Mouse (Mus musculus): Measurements from ENCODE around the gene Itsn1. TPM values are rescaled to one million over a fixed set of nuclear protein-coding genes. Genes with fewer than 3 reads are reported as not detected.

Itsn1 gene
- polyA plus RNA-seq, 1 experiment from 2014 or later: 60.2 TPM

- Histone ChIP-seq H3K4me3 (no peak overlapping the region), H3K27me3 (no peaks in the 10 kb centered on the region), H3K9me3 (no peaks in the 10 kb centered on the region), H3K9ac (no peak overlapping the region), H3K27ac (replicated peaks) (no peak overlapping the region), H3K4me1 (replicated peaks) (no peaks in the 10 kb centered on the region), H3K4me2 (no peak overlapping the region), H3K36me3 (peaks cover 56% of the 10 kb centered on the region)
- 60% methylated on average over 3 of the region's 3 CpGs for WGBS
- no peak; the same call in 1 of the 2 replicates for ATAC-seq (ENCODE audit: low FRiP score, low read depth)
Observed at GRCm38 (mm10) chr16:91702771-91703188, 26.3 kb upstream of the Itsn1 start.

DNA sequence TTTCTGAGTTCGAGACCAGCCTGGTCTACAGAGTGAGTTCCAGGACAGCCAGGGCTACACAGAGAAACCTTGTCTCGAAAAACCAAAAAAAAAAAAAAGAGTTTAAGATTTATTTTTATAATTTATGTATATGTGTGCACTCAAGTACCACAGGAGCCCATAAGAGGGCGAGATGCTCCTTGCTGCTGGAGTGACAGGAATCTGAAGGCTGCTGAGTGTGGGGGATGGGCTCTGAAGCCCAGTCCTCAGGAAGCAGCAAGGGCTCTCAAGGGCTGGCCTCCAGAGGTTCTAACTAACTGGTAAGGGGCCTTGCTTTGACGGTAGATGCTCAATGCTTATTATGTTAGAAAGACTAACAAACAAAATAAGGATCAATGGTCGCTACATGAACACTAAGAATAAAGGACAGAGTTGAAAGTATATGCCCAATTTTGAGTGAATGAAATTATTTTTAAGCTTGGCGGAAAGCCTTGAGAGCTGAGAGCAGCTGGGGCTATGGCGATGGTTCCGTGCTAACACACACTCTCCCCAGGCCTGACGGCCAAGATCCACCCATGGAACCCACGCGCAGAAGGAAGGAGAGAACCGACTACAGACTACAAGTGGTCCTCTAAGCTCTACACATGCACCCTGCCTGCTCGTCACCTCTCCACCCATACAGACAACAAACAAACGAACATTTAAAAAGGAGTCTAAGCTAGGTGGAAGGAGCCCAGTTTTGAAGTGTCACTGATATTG, 24.3 kb upstream of the Itsn1 start:
- Histone ChIP-seq H3K4me2 (no peak overlapping the region), H3K9ac (no peak overlapping the region), H3K36me3 (peaks cover 49% of the 10 kb centered on the region), H3K27ac (replicated peaks) (no peak overlapping the region), H3K4me1 (replicated peaks) (no peaks in the 10 kb centered on the region), H3K27me3 (no peaks in the 10 kb centered on the region), H3K9me3 (no peaks in the 10 kb centered on the region), H3K4me3 (no peak overlapping the region)
- 87% methylated on average over 14 of the region's 14 CpGs for WGBS
- no peak for ATAC-seq (ENCODE audit: low FRiP score, low read depth)

DNA sequence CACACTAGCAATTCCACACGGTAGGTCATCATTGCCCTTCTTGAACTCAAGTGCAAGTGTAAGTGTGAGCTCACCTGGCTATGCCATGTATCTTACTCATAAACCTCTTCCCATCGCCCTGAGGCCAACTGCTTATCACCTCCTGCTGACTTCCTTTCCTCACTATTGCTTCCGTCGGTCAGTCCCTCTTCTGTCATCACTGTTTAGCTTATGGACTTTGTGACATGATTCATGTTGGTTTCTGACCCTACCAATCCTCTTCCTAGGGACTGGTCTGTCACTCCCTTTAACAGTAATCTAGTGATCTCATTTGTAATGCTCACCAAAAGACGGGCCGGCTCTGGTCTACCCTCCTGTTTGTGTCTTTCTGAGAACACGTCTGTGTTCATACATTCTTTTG, 18.8 kb upstream of the Itsn1 start:
- Histone ChIP-seq H3K4me3 (no peak overlapping the region), H3K4me1 (replicated peaks) (no peaks in the 10 kb centered on the region), H3K36me3 (peaks cover 65% of the 10 kb centered on the region), H3K27ac (replicated peaks) (no peak overlapping the region), H3K9ac (no peak overlapping the region), H3K4me2 (no peak overlapping the region), H3K27me3 (no peaks in the 10 kb centered on the region), H3K9me3 (no peaks in the 10 kb centered on the region)
- 92% methylated on average over 7 of the region's 7 CpGs for WGBS
- ATAC-seq (ENCODE audit: low FRiP score, low read depth): no peak

DNA sequence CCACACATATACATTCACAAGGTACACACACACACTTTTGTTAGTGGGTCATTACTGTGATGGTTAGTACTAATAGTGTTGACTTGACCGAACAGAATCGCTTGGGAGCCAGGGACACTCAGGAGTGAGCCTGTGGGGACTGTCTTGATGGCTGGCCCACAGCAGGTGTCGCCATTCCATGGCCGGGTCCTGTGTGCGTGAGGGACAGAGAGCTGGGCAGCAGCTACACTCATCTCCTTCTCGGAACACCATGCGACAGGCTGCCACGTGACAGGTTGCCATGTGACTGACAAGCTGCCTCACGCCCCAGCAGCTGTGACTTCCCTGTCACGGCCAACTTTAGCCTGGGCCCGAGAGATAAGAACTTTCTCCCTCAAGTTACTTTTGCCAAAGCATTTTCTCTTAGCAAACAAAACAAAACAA, 12.1 kb upstream of the Itsn1 start:
- H3K27ac ChIP-seq (replicated peaks): no peak overlapping the region
- no peak overlapping the region for H3K4me3 ChIP-seq
- peaks cover 48% of the 10 kb centered on the region for H3K36me3 ChIP-seq
- no peaks in the 10 kb centered on the region for H3K27me3 ChIP-seq
- no peaks in the 10 kb centered on the region for H3K4me1 ChIP-seq (replicated peaks)
- H3K9ac ChIP-seq: no peak overlapping the region
- no peaks in the 10 kb centered on the region for H3K9me3 ChIP-seq
- 80% methylated on average over 11 of the region's 11 CpGs for WGBS
- no peak overlapping the region for H3K4me2 ChIP-seq
- no peak for ATAC-seq (ENCODE audit: low FRiP score, low read depth)

GRCm38 (mm10) chr16:91717399-91717798, 11.7 kb upstream of the Itsn1 start:
- no peak for ATAC-seq (ENCODE audit: low FRiP score, low read depth)
- 92% methylated on average over 4 of the region's 4 CpGs for WGBS

DNA sequence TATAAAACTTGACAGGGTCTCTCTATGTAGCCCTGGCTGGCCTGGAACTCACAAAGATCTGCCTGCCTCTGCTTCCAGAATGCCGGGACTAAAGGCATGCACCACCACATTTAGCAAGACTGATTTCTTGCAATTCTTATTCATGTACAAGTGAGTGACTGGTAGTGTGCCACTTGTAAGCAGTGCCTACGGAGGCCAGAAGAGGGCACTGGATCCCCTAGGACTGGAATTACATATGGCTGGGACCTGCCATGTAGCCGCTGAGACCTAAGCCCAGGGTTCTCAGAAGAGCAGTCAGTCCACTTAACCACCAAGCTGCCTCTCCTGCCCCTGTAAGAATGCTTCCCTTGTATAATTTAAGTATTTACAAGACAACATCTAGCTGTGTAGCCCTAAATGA, 4.8 kb upstream of the Itsn1 start:
- Histone ChIP-seq H3K27me3 (no peaks in the 10 kb centered on the region), H3K36me3 (peaks cover 20% of the 10 kb centered on the region), H3K4me1 (replicated peaks) (peaks cover 15% of the 10 kb centered on the region), H3K9me3 (no peaks in the 10 kb centered on the region), H3K9ac (no peak overlapping the region), H3K4me2 (no peak overlapping the region), H3K4me3 (no peak overlapping the region), H3K27ac (replicated peaks) (no peak overlapping the region)
- no peak for ATAC-seq (ENCODE audit: low FRiP score, low read depth)
- WGBS: 45% methylated on average over 3 of the region's 3 CpGs

More at GRCm38 (mm10) chr16:91717399-91717798, 11.7 kb upstream of the Itsn1 start:
- Histone ChIP-seq H3K9ac (no peak overlapping the region), H3K9me3 (no peaks in the 10 kb centered on the region), H3K4me1 (replicated peaks) (no peaks in the 10 kb centered on the region), H3K27ac (replicated peaks) (no peak overlapping the region), H3K4me2 (no peak overlapping the region), H3K4me3 (no peak overlapping the region), H3K36me3 (peaks cover 45% of the 10 kb centered on the region), H3K27me3 (no peaks in the 10 kb centered on the region)

DNA sequence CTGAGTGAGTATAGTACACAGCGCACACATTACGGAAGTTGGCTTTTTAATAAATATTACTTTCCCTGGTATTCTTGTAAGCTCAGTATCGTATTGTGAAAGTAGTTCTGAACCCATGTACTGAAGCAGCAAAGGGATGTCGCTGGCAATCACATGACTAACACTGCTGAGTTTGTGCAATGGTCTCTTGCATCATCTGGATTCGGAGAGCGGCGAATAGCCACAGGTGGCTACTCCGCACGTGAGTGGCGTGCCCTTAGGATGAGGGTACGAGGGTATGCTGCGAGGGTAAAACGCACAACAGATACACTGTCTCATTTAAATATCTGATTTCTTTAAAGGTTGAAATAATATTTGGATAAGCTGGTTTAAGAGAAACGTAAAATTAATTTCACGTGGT, 1.6 kb upstream of the Itsn1 start:
- Histone ChIP-seq H3K27me3 (no peaks in the 10 kb centered on the region), H3K4me3 (peak overlapping the region; percentile 92), H3K9ac (peak overlapping the region; percentile 60; the same call in 1 of the 2 replicates), H3K36me3 (0 out of 2 replicates have a peak, but pooled peaks cover 5% of the 10 kb centered on the region), H3K9me3 (no peaks in the 10 kb centered on the region), H3K4me2 (peak overlapping the region; percentile 78), H3K4me1 (replicated peaks) (peaks cover 30% of the 10 kb centered on the region), H3K27ac (replicated peaks) (peak overlapping the region; percentile 93; the same call in 1 of the 2 replicates)
- 84% methylated on average over 15 of the region's 15 CpGs for WGBS
- ATAC-seq (ENCODE audit: low FRiP score, low read depth): no peak

DNA sequence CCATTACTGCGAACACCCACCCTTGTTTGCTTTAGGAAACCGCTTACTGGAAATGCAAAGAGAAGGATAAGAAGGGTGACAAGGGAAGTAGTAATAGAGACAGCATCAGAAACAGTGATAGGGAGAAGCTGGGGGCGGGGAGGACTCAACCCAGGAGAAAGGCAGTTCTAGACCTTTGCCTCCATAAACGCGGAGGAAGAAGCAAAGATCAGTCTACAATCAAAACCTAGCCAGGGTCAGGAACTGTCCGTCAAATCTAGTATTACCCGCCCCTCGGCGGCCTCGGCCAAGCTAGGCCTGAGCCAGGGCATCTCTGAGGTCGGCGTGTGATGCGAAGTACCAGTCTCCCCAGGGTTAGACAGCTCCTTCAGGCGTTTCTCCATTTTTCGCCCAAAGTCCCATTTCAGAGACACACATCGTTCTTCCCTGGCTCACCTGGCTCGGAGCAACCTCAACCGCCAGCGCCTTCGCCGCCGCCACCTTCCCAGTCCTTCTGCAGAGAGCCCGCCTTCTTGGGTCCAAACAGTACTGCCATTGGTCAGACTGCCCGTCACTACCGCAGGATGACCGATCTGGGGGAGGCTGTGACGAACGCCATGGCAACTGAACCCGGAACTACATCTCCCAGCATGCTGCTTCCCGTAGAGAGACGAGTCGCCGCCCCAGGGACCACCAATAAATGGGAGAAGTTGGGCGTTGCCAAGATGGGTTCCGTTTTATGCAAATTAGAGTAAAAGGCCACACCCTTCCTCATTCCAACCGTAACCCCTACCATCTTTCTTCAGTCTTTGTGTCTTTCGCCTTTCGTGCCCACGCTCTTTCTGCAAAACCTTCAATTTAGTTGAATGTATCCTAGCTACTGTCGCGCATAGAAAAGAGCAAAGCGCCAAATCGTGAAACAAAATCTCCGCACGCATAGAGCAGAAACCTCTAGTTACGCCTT, 687 bp upstream of the Itsn1 start, which contains the start of gene Cryzl1:
Gene Cryzl1, minus strand, starts transcription at position 853 of the 943 bp plus-strand sequence.
- H3K9me3 ChIP-seq: no peaks in the 10 kb centered on the region
- H3K27ac ChIP-seq (replicated peaks): peak within 1 kb of the TSS; percentile 93
- peak within 1 kb of the TSS; percentile 92 for H3K4me3 ChIP-seq
- 0 out of 2 replicates have a peak, but pooled peaks cover 5% of the 10 kb centered on the region for H3K36me3 ChIP-seq
- peak within 1 kb of the TSS; percentile 78 for H3K4me2 ChIP-seq
- H3K4me1 ChIP-seq (replicated peaks): peaks cover 30% of the 10 kb centered on the region
- H3K27me3 ChIP-seq: no peaks in the 10 kb centered on the region
- under 1% methylated on average over 46 of the region's 46 CpGs for WGBS
- H3K9ac ChIP-seq: peak within 1 kb of the TSS; percentile 96
- ATAC-seq (ENCODE audit: low FRiP score, low read depth): peak; percentile 94

DNA sequence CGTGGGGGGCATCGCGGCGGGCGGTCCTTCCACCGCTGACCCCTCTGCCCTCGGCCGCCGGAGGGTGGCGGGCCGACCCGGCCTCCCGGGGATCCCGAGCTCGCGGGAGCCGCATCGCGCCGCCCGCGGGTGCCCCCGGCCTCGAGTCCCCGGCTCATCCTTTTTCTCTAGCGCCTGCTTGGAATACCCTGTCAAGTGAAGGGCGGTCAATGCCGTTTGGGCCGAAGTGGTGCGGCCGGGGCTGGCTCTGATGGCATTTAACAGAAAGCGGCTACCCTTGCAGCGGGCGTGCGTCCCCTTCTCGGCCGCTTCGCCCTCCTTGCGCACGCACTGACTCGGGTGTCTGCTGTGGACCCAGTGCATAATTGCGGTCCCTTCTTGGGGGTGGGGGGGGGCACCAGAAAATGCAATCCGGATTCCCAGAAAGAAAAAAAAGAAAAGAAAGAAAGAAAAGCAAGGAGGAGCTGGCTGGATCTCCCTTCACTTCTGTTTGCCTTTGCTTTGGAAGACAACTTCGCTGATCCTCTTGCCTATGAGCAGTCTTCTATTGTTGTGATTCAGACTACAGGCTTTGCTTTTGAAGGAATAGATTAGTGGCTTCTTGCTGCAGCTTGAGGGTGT, 850 bp downstream of the Itsn1 start:
- under 1% methylated on average over 42 of the region's 44 CpGs for WGBS
- peak overlapping the region; percentile 92 for H3K4me3 ChIP-seq
- no peak for ATAC-seq (ENCODE audit: low FRiP score, low read depth)
- peak overlapping the region; percentile 96 for H3K9ac ChIP-seq
- H3K4me1 ChIP-seq (replicated peaks): peaks cover 40% of the 10 kb centered on the region
- peak overlapping the region; percentile 93 for H3K27ac ChIP-seq (replicated peaks)
- H3K9me3 ChIP-seq: no peaks in the 10 kb centered on the region
- H3K4me2 ChIP-seq: peak overlapping the region; percentile 78
- H3K36me3 ChIP-seq: no peaks in the 10 kb centered on the region
- no peaks in the 10 kb centered on the region for H3K27me3 ChIP-seq

DNA sequence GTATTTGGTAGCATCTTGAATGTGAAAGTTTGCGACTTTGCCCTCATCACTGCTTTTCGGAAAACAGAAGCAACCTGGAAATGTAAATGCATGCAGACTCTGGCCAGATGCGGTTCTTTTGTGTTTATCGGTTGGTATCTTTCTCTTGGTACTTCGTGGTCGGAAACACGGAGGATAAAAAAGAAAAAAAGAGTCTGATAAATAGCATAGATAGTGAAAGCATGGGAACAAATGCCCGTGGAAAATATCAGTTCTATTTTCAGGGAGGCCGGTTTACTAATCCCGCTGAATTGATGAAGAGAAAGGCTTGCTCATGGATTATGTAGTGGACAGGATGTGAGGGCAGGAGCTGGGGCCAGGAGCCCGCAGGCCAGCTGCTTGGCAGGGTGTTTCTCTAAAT, 1.4 kb downstream of the Itsn1 start:
- no peaks in the 10 kb centered on the region for H3K27me3 ChIP-seq
- H3K36me3 ChIP-seq: no peaks in the 10 kb centered on the region
- no peaks in the 10 kb centered on the region for H3K9me3 ChIP-seq
- peak overlapping the region; percentile 78 for H3K4me2 ChIP-seq
- WGBS: under 1% methylated on average over 11 of the region's 11 CpGs
- H3K9ac ChIP-seq: peak overlapping the region; percentile 96
- peaks cover 46% of the 10 kb centered on the region for H3K4me1 ChIP-seq (replicated peaks)
- peak overlapping the region; percentile 92 for H3K4me3 ChIP-seq
- no peak for ATAC-seq (ENCODE audit: low FRiP score, low read depth)
- H3K27ac ChIP-seq (replicated peaks): peak overlapping the region; percentile 93

DNA sequence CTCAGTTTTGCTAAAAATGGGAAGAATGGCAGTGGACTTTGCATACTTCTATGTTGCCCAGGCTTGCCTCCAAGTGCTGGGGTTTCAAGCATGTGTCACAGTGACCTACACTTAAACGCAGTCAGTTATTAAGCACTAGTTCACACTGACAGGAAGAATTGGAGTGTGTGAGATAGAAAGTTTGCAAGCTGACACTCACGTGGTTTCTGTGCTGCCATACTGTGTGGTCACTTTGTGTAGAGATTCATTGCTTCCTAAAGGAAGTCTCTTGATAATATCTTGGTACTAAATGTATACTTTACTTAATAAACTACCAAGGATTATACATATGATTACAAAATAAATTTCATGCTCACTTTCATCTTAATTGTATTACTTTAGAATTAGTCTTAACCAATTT, 3.7 kb downstream of the Itsn1 start:
- Histone ChIP-seq H3K27me3 (no peaks in the 10 kb centered on the region), H3K4me3 (no peak overlapping the region), H3K36me3 (no peaks in the 10 kb centered on the region), H3K27ac (replicated peaks) (no peak overlapping the region), H3K9me3 (no peaks in the 10 kb centered on the region), H3K4me1 (replicated peaks) (peaks cover 54% of the 10 kb centered on the region), H3K9ac (no peak overlapping the region), H3K4me2 (no peak overlapping the region)
- no peak for ATAC-seq (ENCODE audit: low FRiP score, low read depth)
- 81% methylated on average over 2 of the region's 2 CpGs for WGBS
